Mouse (Mus musculus) adrenal gland, postnatal 25 days (tissue): ENCODE measurements at regions not wholly inside any gene's neighbourhood (a gene's known extent, or its start where the extent isn't known, plus 50 kb on each side); places are given as distances from the start of the nearest gene placed in this dataset.
"Not testable (repeated sequence)": the region's sequence is repeated elsewhere in the genome, so short reads cannot be mapped to it uniquely, and the experiment has no call there.

ENCODE experiments used
- DNase-seq: peaks from one replicate; pipeline ENCODE4 v3.0.0; 2021; ENCODE audit warnings: mixed read lengths
- microRNA-seq, 2 experiments: library from miRNA; unstranded; fragments of <30 nt; microRNA quantifications; one replicate each; pipeline ENCODE4 v1.2.0; 2021

- no peak for DNase-seq
These were observed 102.4 kb upstream of the Egfr start for GRCm38 (mm10) chr11:16649599-16649998.

GRCm38 (mm10) chr11:16663806-16664205, 88.2 kb upstream of the Egfr start:
- DNase-seq, result no peak

GRCm38 (mm10) chr11:16669453-16670251, 82.4 kb upstream of the Egfr start:
- DNase-seq, result no peak

GRCm38 (mm10) chr11:16670282-16670681, 81.7 kb upstream of the Egfr start:
- no peak for DNase-seq

GRCm38 (mm10) chr11:16675951-16676350, 76.1 kb upstream of the Egfr start:
- DNase-seq, result not testable (repeated sequence)

- DNase-seq, result no peak
These were observed 68.5 kb upstream of the Egfr start for GRCm38 (mm10) chr11:16683538-16683937.

- DNase-seq, result no peak
These were observed 56.4 kb upstream of the Egfr start for GRCm38 (mm10) chr11:16695596-16695995.

- DNase-seq, result no peak
These were observed 55.2 kb upstream of the Egfr start for GRCm38 (mm10) chr11:16696787-16697186.

GRCm38 (mm10) chr11:16701826-16702225, 50.2 kb upstream of the Egfr start:
- no peak for DNase-seq

Small RNA genes lying in the stretch of these regions (microRNA-seq; reads per million reads assigned to microRNA genes)
- gene Gm24714, result 0 reads per million in 2 experiments
